Mouse (Mus musculus): ENCODE data around the gene Spock2. TPM values are rescaled to one million over a fixed set of nuclear protein-coding genes. Genes with fewer than 3 reads are reported as not detected.
"Not testable (repeated sequence)": the region's sequence is repeated elsewhere in the genome, so short reads cannot be mapped to it uniquely, and the experiment has no call there.

Spock2 gene
- total RNA-seq, 2 experiments from 2014 or later, result 8.8 to 11.0 TPM

DNA sequence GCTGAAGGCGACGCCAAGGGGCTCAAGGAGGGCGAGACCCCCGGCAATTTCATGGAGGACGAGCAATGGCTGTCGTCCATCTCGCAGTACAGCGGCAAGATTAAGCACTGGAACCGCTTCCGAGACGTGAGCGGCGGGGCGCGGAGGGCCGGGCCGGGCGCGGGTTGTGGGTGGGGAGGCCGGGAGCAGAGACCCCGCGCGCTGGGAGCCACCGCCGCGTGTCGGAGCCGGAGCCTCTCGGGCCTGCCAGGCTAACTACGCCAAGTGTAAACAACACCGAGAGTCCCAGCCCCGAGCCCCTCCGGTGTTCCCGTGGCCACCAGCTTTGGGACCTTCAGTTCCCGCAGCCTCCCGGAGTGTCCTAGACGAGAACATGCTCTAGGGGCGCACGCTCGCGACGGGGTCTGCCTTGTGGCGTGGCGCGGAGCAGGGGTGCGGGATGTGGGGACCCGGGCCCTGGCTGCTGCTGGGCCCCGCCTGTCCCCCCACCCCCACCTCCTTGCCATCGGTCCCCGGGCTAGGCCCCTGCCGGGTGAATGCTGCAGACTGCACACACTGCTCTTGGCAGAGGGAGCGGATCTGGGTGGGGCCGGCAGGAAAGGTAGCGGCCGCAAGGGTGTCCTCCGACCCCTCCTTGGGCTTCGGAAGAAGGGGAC lies 640 bp downstream of the Spock2 start:
- intact Hi-C loops (cut with DNase I), result no loop called here
- DNase-seq, result peak; percentile 37 to 55

DNA sequence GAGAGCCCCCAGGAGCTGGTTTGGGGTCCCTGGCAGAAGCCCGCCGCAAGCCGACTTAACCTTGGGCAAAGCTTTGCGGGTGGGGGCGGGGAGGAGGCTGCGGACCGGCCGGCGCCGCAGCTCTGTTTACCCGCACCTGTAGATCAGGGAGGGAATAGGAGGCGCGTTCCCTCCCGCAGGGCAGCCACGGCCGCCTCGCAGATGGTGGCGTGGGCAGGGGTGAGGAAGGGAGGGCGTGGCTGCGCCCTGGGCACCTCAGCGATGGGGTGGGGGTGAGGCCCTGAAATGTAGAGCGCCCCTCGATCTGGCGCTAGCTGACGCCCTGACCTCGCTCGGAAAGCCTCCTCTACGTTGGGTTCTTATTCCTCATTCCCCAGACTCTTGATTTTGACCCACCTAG lies 1.4 kb downstream of the Spock2 start:
- no peak for DNase-seq
- intact Hi-C loops (cut with DNase I), result no loop called here

DNA sequence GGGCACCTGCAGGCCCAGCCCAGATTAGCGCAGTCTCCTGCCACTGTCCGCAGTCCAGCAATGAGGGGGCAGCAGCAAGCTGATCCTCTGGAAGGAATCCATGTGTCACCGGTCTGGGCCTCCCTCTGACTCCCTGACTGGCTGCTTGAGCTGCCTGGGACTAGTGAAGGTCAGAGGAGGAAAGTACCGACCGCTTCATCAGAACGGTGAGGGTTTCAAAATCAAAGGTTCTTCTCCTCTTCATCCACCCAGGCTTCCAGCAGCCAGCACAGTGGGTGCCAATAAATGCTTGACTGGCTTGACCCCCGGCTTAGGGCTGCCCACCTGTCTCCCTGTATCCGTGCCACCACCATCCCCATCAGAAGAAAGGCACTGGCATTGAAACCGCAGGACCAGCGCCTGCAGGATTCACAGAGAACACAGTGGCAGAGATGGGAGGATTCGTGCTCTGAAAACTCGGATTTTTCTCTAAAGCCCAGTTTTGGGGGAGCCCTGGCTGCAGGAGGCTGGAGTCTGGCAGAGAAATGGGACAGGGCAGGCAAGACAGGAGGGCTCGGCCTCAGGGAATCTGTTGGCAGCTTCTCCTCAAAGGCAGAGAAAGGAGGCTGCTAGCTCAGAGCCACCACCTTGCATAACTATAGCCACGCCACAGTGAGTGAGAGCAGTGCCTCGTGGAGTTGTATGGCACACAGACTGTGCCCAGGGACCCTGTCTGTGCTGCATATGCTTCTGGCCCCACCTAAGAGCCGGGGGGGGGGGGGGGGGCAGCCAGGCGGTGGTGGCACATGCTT lies 2.5 kb downstream of the Spock2 start:
- DNase-seq, result no peak
- intact Hi-C loops (cut with DNase I), result no loop called here

DNA sequence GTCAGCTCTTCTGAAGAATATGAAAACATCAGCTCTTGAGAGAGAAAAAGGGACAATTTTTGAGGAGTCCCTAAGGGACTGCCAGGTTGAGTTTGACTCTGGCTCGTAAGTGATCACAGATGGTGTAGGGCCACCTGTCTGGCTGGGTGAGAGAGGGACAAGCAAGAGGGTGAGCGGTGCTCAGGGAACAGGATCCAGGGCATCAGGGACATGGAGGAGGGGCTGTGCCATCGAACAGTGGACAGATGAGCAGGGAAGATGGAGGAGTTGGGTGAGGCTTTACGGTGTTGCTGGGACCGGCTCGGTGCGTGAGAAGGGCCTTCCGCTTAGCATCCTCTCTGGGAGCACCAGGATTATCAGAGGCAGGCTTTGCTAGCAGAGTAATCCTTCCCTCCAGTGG lies 3.3 kb downstream of the Spock2 start:
- intact Hi-C loops (cut with DNase I), result no loop called here
- DNase-seq, result no peak

DNA sequence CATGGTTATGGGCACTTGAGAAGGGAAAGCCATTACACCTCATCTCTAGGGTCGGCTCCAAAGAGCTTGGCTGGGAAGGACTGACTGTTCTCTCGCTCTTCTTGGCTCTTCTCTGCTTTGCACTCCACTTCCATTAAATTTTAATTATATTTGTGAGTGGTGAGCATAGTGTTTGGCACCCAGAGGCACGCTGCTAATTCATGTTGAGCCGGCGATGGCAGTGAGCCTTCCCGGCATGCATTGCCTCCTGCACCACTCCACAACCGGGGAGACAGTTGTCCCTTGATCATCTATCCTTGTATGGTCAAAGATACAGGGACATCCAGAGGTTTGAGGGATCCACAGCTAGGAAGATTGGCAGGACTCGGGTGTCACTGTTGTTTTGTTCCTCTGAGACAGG lies 4.0 kb downstream of the Spock2 start:
- DNase-seq, result no peak
- intact Hi-C loops (cut with DNase I), result no loop called here

DNA sequence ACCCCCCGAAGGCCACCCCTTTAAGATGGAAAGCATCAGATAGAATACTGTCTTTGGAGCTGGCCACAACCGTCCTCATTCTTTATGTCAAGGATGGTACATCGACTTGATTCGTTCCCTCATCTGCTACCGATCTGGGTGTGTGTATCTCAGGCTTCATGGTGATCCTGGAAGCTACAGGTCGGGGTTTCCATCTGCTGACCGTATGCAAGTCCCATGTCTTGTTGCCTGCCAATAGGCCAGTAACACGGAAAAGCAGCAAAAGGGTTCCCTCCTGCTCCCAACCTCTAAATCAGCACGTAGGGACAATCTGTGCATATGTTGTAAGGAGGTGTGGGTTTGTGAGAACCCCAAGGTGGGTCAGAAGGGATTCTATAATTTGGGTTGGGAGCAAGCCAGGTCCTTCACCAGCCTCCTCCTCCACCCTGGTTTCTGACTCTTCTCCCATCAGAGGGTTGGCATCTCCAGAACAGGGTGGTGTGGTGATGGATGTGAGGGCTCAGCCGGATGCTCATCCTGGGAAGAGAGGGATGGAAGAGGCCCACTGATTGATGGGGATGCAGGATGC lies 5.0 kb downstream of the Spock2 start:
- intact Hi-C loops (cut with DNase I), result no loop called here
- DNase-seq, result no peak

DNA sequence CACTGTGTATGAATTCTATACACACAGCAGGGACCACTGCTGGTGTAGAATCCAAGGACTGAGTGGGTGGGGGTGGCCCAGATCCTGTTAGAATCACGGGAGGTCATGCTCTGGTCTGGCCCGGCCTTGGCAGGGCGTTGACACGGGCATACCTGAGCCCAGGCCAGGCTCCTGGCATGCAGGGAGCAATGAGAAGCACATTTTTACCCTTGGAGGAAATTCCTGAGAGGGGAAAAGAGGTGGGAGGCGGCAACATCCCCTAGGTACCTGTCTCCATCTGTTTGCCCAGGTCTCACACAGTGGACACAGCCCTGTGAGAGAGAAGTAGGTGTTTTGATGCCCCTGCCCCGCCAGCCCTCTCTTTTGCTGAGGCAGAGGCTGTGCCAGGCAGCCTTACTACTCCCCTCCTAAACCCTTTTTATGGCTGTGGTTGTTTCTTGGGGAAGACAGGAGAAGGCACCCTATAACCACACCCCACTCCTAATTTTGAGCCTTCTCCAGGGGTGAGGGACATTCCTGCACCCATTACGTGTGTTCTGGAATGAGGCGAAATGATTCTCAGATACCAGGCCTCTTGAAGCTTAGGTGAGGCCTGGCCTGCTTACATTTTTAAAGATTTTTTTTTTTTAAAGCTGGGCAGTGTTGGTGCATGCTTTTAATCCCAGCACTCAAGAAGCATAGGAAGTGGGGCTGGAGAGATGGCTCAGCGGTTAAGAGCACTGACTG lies 8.1 kb downstream of the Spock2 start:
- DNase-seq, result no peak
- intact Hi-C loops (cut with DNase I), result no loop called here

DNA sequence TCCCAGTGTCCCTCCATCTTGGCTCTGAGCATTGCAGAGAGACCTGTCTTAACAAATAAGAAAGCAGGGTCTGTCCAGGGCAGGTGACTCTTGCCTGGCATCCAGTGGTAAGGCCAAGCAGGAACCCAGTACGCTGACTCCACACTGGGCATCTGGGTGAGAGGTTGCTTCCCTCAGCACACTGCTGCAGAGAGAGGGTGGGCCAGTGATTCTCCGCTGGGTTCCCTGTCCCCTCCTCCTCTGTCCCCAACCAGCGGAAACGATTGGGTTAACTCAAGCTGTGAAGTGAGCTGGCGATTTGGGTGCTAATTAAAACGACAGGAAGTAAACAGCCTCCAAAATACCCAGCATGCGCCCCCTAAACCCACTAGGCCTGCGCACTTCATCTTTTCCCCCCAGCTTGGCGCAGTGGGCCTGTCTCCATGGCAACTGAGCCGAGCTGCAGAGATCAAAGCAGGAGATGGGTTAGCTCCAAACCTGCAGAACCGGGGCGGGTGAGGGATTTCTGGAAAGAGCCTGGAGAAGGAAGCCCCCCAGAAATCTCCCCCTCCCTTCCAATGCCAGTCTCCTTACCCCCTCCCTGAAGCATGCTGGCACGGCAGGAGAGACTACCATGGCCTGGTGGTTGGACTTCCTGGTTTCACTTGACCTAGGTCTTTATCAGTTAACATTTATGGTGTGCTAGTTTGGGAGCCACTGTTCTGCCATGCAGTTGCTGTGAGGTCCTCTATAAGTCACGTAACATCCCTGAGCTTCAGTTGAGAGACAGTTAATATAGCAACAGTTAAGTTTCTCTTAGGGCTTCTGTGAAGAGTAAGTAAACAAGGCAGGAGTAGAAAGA lies 9.5 kb downstream of the Spock2 start:
- DNase-seq, result no peak
- intact Hi-C loops (cut with DNase I), result no loop called here

DNA sequence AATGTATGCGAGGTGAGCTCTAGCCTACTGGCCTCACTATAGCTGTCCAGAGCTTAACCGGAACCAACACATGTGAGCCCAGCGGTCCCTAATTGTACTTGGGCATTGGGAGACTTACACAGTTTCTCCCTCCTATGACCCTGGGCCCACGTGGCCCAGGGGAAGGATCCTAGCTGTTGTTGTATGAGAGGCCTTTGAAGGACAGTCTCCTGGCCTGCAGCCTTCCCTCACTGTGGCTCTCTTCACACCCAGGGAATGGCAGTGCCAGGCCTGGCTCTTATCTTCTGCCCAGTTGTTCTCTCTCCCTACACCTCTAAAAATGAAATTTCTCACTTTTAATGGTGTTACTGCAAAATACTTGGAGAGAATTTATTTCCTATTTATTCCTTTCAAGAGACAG lies 11.0 kb downstream of the Spock2 start:
- peak in 1 of 2 experiments; percentile 31 for DNase-seq
- intact Hi-C loops (cut with DNase I), result no loop called here

DNA sequence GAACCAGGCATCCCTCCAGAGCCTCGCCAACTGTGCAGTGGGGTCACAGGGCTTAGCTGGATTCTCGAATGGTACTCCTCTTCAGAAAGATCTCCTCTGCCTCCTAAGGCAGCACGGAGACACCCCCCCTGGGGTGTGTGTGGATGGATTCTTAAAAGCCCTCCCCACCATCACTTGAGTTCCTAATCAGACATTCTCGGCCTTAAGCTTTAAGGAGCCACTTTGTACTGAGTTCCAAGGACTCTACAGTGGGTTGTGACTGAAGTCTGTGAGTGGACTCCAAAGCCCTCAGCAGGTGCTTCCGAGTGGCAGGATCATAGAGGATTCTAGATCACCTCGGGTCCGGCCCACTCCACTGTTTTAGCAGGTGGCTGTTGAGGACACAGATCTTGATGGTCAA lies 12.4 kb downstream of the Spock2 start:
- no peak for DNase-seq
- intact Hi-C loops (cut with DNase I), result no loop called here

DNA sequence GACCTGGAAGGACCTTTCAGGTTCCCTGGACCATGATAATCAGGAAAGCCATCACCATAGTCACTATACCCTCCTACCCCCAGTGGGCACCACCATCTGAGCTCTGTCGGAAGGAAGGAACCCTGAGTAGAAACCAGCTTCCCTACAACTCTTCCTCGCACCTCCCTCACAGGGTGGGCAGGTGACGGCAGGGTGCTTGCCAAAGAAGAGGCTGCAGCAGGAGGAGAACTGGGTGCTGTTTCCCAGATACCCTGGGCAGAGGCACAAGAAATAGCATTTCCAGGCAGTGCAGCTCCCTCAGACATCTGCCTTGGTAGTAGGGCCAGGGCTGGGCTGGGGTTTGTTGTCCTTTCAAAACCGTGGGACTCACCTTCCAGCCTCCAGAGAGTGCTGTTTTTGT lies 14.6 kb downstream of the Spock2 start:
- intact Hi-C loops (cut with DNase I), result no loop called here
- no peak for DNase-seq

DNA sequence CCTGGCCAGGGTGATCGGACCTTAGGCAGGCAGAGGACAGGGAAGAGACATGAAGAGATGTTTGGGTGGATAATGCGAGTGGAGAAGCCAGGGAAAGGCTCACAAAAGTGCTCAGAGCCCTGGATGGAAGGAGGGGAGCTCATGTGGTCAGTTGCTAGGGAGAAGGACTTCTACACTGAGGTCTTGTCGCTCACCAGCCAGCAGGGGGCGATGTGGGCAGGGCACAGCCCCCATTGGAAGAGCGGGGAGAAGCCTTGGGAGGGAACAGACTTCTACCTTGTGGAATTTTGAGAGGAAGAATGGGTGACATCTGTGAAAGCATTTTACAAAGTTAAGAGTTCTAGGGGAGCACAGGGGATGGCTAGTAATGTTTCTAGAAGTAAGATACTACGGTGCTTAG lies 18.1 kb downstream of the Spock2 start:
- no peak for DNase-seq
- intact Hi-C loops (cut with DNase I), result no loop called here

DNA sequence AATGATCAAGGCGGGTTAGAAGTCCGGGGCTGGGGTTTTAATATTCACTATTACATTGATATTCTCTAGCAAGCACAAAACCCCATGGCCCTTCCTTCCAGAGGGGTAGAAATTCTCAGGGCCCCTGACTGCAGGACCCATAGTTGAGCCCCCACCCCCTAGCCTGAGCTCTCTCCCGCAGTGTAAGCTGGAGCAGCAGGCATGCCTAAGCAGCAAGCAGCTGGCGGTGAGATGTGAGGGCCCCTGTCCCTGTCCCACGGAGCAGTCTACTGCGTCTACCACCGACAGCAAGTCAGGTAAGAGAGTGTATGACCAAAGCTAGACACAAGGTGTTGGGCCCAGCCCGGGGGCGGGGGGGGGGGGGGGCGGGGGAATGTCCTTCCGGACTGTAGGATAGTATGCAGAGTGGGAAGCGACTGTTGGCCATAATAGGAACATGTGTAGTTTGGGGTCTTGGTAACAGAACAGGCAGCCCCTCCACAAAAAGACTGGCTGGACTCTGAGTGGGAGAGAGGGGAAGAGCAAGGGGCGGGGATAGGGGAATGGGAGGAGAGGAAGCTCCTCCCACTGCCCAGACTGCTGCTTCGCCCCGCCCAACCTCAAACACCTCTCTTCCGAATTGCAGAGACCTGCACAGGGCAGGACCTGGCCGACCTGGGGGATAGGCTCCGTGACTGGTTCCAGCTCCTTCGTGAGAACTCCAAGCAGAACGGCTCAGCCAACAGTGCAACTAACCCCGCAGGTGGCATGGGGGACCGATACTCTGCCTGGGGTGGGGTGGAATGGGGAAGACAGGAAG lies 19.7 kb downstream of the Spock2 start:
- DNase-seq, result no peak
- intact Hi-C loops (cut with DNase I), result no loop called here

DNA sequence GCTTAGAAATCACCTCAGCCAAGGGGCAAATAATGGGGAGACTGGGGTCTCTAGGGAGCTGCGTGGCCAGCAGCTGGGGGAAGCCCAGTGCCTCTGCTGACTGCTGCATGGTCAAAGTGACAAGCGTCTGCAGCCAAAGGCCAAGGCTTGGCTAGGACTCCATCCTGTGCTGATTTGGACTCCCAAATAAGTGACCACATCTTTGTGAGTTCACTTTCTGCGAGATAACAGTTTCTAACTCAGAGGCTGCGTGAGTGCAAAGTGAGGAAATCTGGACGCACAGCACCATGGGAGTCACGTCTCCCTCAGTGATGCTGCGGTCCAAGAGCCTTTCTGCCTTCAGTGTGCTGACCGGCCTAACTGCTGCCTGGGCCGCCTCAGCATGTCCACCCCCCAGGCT lies 22.3 kb downstream of the Spock2 start:
- DNase-seq, result peak; percentile 34 to 39
- intact Hi-C loops (cut with DNase I), result no loop called here

DNA sequence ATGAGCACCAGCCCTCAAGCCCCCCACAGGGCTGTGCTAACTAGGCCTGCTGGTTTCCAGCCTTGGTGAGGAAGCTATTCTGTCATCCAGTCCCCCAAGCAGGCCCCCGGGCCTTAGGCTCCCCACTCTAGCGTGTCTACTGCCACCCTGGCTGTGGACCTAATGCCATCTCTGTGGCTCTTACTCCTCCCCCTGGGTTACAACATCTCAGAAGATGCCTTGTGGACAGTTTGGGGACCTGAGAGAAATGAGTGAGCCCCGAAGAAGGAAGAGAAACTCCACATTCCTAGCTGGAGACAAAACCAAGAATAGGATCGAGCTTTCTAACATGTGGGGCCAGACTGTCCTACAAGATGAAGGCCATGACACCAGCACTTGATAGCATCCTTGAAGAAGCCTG lies 24.5 kb downstream of the Spock2 start:
- intact Hi-C loops (cut with DNase I), result no loop called here
- DNase-seq, result no peak

DNA sequence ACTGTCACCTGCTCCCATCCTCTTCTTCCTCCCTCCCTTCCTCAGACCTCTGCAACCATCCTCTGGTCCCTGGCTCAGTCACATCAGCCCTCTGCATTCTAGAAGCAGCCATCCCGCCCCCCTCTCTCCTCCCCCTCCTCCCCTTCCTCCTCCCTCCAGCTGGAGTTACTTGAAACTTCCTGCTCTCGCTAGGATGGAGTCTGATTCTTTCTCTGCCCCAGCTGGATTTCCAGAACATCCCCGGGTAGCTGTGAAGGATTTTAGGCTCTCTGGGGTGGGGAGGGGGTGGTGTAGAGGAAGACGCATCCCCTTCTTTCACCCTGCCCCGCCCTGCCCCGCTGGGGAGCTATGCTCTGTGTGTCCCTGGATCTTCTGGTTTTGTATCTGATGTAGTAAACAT lies 27.5 kb downstream of the Spock2 start:
- no peak for DNase-seq
- intact Hi-C loops (cut with DNase I), result no loop called here

DNA sequence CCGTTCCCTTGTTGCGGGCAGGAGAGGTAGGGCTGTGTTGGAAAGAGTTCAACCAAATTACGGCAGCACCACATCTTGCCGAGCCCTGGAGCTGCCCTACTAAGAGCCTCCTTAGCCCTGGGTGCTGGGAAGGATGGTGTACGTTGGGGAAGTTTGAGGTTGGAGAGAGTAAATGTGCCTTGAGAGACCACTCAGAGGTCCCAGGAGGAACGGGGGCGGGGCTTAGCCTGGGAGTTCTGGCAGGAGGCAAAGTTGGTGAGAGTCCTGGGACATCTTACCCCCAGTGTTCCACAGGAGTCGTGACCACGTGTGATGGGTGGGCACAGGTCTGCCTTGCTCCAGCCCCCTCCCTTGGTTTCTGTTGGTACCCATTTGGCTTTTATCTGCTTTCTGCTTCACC lies 28.2 kb downstream of the Spock2 start:
- no peak for DNase-seq
- intact Hi-C loops (cut with DNase I), result no loop called here

DNA sequence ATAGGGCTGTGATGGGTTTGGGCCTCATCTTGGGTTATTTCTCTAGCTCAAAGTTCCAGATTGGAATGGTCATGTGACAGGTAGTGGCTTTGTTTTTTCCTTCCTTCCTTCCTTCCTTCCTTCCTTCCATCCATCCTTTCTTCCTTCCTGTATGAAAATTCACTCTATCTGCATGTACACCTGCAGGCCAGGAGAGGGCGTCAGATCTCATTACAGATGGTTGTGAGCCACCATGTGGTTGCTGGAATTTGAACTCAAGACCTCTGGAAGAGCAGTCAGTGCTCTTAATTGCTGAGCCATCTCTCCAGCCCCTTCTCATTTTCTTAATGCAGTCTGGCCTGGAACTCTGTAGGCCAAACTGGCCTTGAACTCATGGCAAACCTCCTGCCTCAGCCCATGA lies 30.0 kb downstream of the Spock2 start:
- DNase-seq; intact Hi-C loops (cut with DNase I): not testable (repeated sequence)

DNA sequence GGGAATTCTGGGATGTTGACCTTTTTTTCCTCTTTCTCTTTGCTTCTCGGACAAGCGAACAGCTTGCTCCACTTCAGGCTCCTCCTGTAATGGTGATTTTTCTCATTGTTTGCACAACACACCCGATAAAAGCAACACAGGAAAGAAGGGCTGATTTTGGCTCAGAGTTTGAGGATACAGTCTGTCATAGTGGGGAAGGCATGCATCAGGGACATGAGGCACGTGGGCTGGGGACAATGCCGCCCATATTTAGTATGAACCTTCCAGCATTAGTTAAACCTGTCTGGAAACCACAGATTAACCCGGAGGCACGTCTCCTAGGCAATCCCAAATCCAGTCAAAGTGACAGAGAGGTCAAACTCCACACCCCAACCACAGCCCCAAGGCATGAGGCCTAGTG lies 30.9 kb downstream of the Spock2 start:
- intact Hi-C loops (cut with DNase I), result no loop called here
- DNase-seq, result no peak

DNA sequence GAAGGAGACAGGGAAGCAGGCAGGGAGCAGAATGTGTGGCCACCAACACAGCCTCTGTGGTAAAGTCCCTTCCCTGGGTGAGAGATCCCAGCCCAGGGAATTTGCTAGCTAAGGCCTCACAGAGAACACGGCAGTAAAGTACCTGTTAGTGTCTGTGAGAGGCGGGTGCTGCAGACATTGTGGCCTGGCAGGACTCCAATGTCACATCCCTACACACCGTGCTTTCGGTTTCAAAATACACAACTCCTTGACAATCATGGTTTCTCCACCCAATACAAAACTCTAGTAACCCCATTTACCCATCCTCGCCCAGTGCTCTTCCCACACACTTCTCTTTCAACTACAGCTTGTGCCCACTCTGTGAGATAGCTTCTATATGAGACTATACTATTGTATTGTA lies 32.7 kb downstream of the Spock2 start:
- DNase-seq, result no peak

More for the DNA sequence above, 32.7 kb downstream of the Spock2 start:
- intact Hi-C loops (cut with DNase I), result no loop called here

Data from heart, postnatal 10 days (tissue).